Comparison of ENCODE assay signal across 1 mouse cellular context in genomic region chr4:134035953-134036352, GRCm38 (mm10).
TF ChIP-seq lines count a peak whose summit lies in the region.

No protein-coding gene starts in this region.

TF ChIP-seq in C2C12, 6 proteins besides CTCF, POLR2A, EP300 and RAD21:
- TF ChIP-seq MYOD1 (IDR thresholded peaks at IDR 0.05; ENCODE audit: control insufficient read depth, insufficient read length, low read depth): no peak
TF ChIP-seq in C2C12: peak in this region for 0.
